Mouse (Mus musculus): Measurements from ENCODE around the gene Nos3. TPM values are rescaled to one million over a fixed set of nuclear protein-coding genes. Genes with fewer than 3 reads are reported as not detected.

The Nos3 gene
- 0.06 TPM for polyA plus RNA-seq (2021)

DNA sequence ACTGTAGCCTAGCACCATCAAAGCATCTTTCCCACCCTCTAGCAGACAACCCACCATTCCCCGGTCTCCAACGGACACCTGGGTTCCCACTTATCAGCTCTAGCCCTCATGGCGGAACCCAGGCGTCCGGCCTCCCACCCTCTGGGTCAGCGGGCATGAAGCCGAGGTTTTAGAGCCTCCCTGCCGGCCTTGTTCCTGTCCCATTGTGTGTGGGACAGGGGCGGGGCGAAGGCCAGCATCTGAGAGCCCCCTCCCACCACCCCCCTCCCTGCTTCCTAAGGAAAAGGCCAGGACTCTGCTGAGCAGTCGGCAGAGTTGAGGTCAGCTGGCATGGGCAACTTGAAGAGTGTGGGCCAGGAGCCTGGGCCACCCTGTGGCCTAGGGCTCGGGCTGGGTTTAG is at the start of gene Nos3:
Gene Nos3 (plus strand): TSS at position 303 of the 400 bp plus-strand sequence.
- ChIA-PET CTCF (interaction anchor here (1.8 kb wide), 1 partner anchor 22 kb away, joined by 3 read pairs; no protein-coding TSS in a partner anchor), POLR2A (no interaction called here)
- in situ Hi-C loops (cut with MboI; ENCODE audit: low pct_unique_long_range_greater_than_20kb): loop anchor here (5.0 kb wide), 1 partner anchor 97 kb away; no protein-coding TSS in a partner anchor
- peaks cover 16% of the 10 kb centered on the region for H3K27me3 ChIP-seq
- TF ChIP-seq CTCF (IDR thresholded peaks at IDR 0.05): no peak
- no peak for ATAC-seq
- no peak for DNase-seq (ENCODE audit: low read depth, low spot score)

DNA sequence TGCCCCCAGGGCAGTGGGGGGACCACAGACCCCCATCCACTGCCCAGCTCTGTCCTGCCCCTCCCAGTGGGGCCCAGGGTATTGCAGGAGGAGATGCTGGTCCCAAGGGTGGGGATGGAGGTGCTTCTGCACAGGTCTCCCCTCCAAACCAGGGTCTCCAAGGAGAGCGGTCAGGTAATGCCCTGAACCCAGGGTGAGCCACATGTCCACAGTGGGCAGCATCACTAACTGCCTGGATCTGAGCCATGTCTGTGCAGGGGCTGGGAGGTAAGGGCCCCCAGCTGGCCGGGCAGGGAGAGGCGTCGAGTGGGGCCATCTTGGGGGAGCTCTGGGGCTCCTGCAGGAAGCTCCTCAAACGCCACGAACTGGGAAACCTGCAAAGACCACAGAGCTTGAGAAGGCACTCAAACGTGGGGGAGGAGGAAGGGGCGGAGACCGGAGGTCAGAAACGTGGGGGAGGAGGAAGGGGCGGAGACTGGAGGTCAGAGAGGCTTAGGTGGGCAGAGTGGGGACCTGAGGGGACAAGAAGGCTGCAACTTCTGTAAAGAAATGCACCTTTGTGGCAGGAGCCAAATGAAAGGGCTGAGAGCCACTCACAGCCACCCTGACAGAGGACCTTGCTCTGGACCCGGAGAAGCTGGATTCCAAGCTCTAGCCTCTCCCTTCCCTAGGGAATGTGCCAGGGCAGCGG is 44.7 kb upstream of the Nos3 start:
- in situ Hi-C loops (cut with MboI; ENCODE audit: low pct_unique_long_range_greater_than_20kb): no loop called here
- H3K27me3 ChIP-seq: peaks cover 5% of the 10 kb centered on the region
- no peak for TF ChIP-seq CTCF (IDR thresholded peaks at IDR 0.05)
- CTCF ChIA-PET: no interaction called here
- ATAC-seq: peak; percentile 36
- no peak for DNase-seq (ENCODE audit: low read depth, low spot score)
- POLR2A ChIA-PET: interaction anchor here (1.2 kb wide), 1 partner anchor 54 kb away, joined by 4 read pairs; no protein-coding TSS in a partner anchor

DNA sequence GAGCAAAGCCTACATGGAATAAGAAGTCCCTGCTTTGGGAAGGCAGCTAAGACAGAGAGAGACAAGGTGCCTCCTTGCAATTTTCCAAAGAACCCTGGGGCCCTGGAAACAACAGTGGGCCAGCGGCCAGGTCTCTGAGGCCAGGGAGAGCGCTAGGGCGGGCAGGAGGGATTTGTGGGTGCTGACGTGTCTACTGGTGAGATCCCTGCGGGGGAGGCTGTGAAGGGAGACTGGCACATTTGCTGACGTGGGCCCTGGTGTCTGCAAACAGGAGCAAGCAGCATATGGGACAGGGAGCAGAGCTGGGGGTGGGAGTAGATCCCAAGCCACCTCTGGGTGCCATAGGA is 44.2 kb upstream of the Nos3 start:
- peaks cover 5% of the 10 kb centered on the region for H3K27me3 ChIP-seq
- ChIA-PET POLR2A (interaction anchor here (1.2 kb wide), 1 partner anchor 54 kb away, joined by 4 read pairs; no protein-coding TSS in a partner anchor), CTCF (no interaction called here)
- in situ Hi-C loops (cut with MboI; ENCODE audit: low pct_unique_long_range_greater_than_20kb): no loop called here
- no peak for TF ChIP-seq CTCF (IDR thresholded peaks at IDR 0.05)
- ATAC-seq (peak; percentile 63), DNase-seq (ENCODE audit: low read depth, low spot score) (peak; percentile 30)

DNA sequence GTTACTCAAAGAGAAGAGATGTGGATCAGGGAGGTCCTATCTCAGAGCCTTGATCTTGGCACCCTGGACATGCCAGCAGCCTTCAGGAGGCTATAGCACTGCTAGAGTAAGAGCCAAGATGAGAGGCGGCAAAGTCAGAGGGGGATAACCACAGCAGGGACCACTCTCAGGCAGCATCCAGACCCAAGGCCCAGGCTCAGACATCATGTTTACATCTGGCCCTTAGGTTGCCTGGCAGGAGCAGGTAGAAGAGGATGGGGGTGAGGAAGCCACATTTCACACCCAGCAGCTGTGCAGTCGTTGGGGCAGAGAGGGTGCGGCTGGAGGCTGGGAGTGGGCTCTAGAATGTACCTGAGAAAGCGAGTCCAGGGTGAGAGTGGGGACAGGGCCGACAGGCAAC is 43.7 kb upstream of the Nos3 start:
- POLR2A ChIA-PET: interaction anchor here (1.2 kb wide), 1 partner anchor 55 kb away, joined by 4 read pairs; no protein-coding TSS in a partner anchor
- peaks cover 5% of the 10 kb centered on the region for H3K27me3 ChIP-seq
- ATAC-seq: no peak
- TF ChIP-seq CTCF (IDR thresholded peaks at IDR 0.05): no peak
- in situ Hi-C loops (cut with MboI; ENCODE audit: low pct_unique_long_range_greater_than_20kb): no loop called here
- DNase-seq (ENCODE audit: low read depth, low spot score): no peak
- CTCF ChIA-PET: no interaction called here

DNA sequence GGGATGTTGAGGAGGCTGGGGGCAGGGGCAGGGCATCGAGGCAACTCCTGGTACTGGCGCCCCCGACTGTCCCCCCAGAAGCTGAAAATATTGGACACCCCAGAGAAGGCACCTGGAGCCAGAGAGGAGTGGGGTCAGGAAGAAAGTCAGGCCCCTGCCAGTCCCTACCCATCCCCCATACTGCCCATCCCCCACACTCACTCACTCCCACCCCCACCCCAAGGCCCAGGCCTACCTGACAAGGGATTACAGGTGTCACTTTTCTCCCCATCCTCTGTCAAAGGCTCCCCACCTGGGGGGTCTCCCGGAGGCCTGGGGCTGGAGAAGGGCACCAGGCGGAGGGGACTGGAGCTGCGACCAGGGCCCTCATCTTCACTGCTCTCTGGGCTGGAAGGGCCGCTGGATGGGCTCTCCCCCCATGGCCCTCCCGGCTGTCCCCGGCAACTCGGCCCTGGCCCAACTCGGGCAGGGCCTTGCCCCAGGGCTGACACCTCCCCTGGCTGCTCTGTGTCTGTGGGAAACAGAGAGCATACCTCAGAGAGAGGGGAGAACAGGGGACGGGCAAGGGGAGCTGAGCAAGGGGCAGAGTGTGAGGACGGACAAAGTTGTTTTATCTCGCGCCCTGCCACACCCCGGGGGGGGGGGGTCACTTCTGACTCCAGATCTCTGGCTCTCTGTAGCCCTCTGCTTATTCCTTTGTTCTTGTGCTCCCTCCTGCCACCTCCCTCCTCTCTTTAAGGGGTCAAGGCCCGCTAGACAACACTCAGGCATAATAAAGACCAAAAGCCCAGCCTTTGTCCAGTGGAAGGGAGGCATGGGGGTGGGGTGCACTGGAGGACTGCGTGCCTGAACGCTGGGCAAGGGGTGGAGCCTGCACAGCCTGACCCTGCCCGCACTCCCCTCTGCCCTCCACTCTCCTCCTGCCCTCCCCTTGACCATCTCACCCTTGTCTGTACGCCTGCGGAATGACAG is 42.6 kb upstream of the Nos3 start:
- TF ChIP-seq CTCF (IDR thresholded peaks at IDR 0.05): no peak
- in situ Hi-C loops (cut with MboI; ENCODE audit: low pct_unique_long_range_greater_than_20kb): no loop called here
- ChIA-PET CTCF (no interaction called here), POLR2A (no interaction called here)
- no peak for DNase-seq (ENCODE audit: low read depth, low spot score)
- ATAC-seq: no peak
- peaks cover 5% of the 10 kb centered on the region for H3K27me3 ChIP-seq

DNA sequence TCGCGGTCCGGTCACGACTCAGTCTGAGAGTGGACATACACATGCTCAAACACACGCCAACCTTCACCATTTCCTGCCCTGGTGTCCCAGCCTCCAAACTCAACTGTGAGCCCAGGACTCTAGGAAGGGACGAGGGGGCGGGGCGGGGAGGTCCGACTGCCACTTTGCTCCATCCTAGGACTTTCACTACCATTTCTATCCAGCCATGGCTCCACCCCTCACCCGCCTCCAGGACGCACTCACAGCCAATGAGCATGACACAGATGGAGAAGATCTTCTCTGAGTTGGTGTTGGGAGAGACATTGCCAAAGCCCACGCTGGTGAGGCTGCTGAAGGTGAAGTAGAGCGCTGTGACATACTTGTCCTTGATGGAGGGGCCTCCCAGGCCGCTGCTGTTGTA is 39.4 kb upstream of the Nos3 start:
- in situ Hi-C loops (cut with MboI; ENCODE audit: low pct_unique_long_range_greater_than_20kb): no loop called here
- ChIA-PET POLR2A (no interaction called here), CTCF (no interaction called here)
- no peak for TF ChIP-seq CTCF (IDR thresholded peaks at IDR 0.05)
- DNase-seq (ENCODE audit: low read depth, low spot score) (no peak), ATAC-seq (no peak)
- H3K27me3 ChIP-seq: peaks cover 8% of the 10 kb centered on the region

DNA sequence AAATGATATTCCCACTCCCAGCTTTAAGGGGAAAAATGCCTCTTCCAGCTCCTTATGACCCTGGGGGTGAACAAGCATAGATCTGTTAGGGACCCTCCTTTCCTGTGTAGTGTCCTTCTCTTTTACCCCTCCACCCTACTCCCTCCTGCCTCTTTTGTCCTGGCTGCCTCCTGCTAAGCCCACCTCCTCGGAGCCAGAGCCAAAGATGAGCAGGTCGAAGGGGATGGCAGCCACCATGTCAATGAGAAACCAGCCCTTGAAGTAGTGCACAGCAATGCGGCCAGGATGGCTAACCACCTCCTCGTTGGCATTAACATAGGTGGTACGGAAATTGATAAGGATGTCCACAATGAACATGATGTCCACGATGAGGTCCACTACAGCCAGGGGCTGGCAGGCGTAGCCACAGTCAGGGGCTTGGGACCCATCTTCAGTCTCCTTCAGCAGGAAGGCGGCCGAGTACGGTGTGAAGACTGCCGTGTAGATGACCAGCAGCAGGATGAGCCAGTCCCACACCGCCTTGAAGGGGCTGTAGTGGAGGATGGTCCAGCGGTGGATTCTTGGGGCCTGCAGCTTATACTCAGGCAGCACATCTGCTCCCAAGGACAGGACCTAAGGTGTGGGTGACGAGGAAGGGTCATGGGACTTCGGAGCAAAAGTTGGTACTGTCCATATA is 38.3 kb upstream of the Nos3 start:
- no peak for TF ChIP-seq CTCF (IDR thresholded peaks at IDR 0.05)
- peaks cover 8% of the 10 kb centered on the region for H3K27me3 ChIP-seq
- ATAC-seq (no peak), DNase-seq (ENCODE audit: low read depth, low spot score) (no peak)
- ChIA-PET CTCF (no interaction called here), POLR2A (no interaction called here)
- in situ Hi-C loops (cut with MboI; ENCODE audit: low pct_unique_long_range_greater_than_20kb): no loop called here

DNA sequence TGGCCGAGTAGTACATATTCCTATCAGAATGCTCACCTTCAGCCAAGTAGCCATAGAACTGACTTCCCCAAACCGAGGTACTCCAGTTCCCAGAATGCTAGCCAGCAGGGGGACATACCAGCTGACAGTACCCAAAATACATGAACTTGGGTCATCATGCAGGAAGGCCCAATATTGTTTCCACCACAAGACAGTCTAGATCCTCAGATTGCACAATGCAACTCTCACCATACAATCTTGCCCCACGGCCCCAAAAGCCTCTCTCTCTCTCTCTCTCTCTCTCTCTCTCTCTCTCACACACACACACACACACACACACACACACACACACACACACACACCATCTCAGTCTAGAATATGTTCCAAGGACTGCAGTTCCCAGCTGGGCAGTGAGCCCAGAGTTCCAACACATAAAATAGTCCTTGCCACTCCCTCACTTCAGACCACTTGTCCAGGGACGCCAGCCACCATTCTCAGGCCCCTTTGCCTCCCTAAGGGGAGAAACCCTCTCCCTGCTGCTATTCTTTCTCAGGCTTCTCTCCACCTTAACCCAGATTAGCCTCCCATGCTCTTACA is 37.7 kb upstream of the Nos3 start:
- ChIA-PET CTCF (no interaction called here), POLR2A (no interaction called here)
- TF ChIP-seq CTCF (IDR thresholded peaks at IDR 0.05): no peak
- in situ Hi-C loops (cut with MboI; ENCODE audit: low pct_unique_long_range_greater_than_20kb): no loop called here
- H3K27me3 ChIP-seq: peaks cover 8% of the 10 kb centered on the region
- no peak for DNase-seq (ENCODE audit: low read depth, low spot score)
- ATAC-seq: no peak

DNA sequence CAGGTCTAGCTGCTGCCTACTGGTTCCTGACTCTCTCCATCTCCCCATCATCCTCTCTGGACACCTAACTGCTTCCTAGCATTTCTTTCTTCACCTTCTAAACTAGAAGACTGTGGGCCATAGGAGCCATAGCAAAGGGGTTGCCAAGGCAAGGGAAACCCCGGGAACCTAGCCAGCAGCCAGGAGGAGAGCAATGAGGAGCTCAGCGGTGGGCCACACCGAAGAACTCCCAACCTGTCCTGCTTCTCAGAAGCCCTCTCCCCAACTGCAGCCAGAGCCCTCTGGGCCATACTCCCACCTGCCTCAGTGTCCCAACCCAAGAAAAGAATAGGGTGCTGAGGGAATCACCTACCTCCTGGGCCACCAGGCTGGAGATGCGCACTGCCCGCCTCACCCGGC is 35.8 kb upstream of the Nos3 start:
- ATAC-seq: no peak
- POLR2A ChIA-PET: interaction anchor here (0.9 kb wide), 1 partner anchor 29 kb away, joined by 3 read pairs; no protein-coding TSS in a partner anchor
- no peak for TF ChIP-seq CTCF (IDR thresholded peaks at IDR 0.05)
- CTCF ChIA-PET: interaction anchor here (1.2 kb wide), 1 partner anchor 32 kb away, joined by 3 read pairs; no protein-coding TSS in a partner anchor
- no peak for DNase-seq (ENCODE audit: low read depth, low spot score)
- peaks cover 3% of the 10 kb centered on the region for H3K27me3 ChIP-seq
- in situ Hi-C loops (cut with MboI; ENCODE audit: low pct_unique_long_range_greater_than_20kb): no loop called here

Data from Patski (cell line).